ENCODE assay signal across 19 mouse cellular contexts in genomic region chr12:100867097-100867496, GRCm38 (mm10). TPM values are rescaled to one million over a fixed set of nuclear protein-coding genes. Genes with fewer than 3 reads are reported as not detected.
A peak's percentile ranks its signal among the peaks of the same experiment; 100 is the strongest.
DNase-seq lines count a peak whose midpoint lies in the region; ATAC-seq lines count a peak whose summit lies in the region.
"Had no signal": no experiment of that assay in that cellular context is flagged by ENCODE, and none has a peak within 500 bp of the region (broad histone marks: within the 10 kb centered on the region; RNA-seq: fewer than 3 reads in every experiment).

No protein-coding gene starts in this region.

- peaks cover 18% of the 10 kb centered on the region; the same call in 1 of the 2 replicates for H3K4me1 ChIP-seq in limb, embryonic 15.5 days
- no peaks in the 10 kb centered on the region for H3K4me1 ChIP-seq in limb, embryonic 10.5 days
- no peaks in the 10 kb centered on the region for H3K4me1 ChIP-seq in intestine, embryonic 16.5 days (ENCODE audit: control insufficient read depth, insufficient read depth, low read length)
- no peaks in the 10 kb centered on the region for H3K4me1 ChIP-seq in midbrain, embryonic 15.5 days
- H3K4me1 ChIP-seq: heart, embryonic 15.5 days; stomach, embryonic 15.5 days had no signal

- DNase-seq in adrenal gland, postnatal 10 days = peak; percentile 55
- DNase-seq in adrenal gland, adult (ENCODE audit: inconsistent age in 2 of 2, low spot score in 1 of 2) = no peak
- no peak for DNase-seq in limb, embryonic 10.5 days (ENCODE audit: low spot score)
- DNase-seq in cerebellum, postnatal 36 days = peak; percentile 93 to 94
- DNase-seq in kidney, postnatal 14 days = no peak
- DNase-seq: kidney, adult 11 months; kidney, postnatal 4 days; lung, adult 18-20 months; lung, postnatal 4 days; spleen, adult 18-20 months had no signal

- H3K4me3 ChIP-seq in limb, embryonic 15.5 days = no peak overlapping the region
- no peak overlapping the region for H3K4me3 ChIP-seq in limb, embryonic 10.5 days
- no peak overlapping the region for H3K4me3 ChIP-seq in intestine, embryonic 16.5 days (ENCODE audit: low read length)
- H3K4me3 ChIP-seq in midbrain, embryonic 15.5 days = no peak overlapping the region
- H3K4me3 ChIP-seq: embryonic facial prominence, embryonic 15.5 days; heart, embryonic 15.5 days; hindbrain, embryonic 10.5 days; stomach, embryonic 15.5 days had no signal

- H3K36me3 ChIP-seq in limb, embryonic 15.5 days = no peaks in the 10 kb centered on the region
- H3K36me3 ChIP-seq in limb, embryonic 10.5 days = no peaks in the 10 kb centered on the region
- H3K36me3 ChIP-seq in intestine, embryonic 16.5 days (ENCODE audit: control insufficient read depth, insufficient read depth, low read length) = no peaks in the 10 kb centered on the region
- H3K36me3 ChIP-seq in midbrain, embryonic 15.5 days (replicated peaks) = no peaks in the 10 kb centered on the region
- H3K36me3 ChIP-seq: embryonic facial prominence, embryonic 15.5 days; heart, embryonic 15.5 days; hindbrain, embryonic 10.5 days; stomach, embryonic 15.5 days had no signal

- 76% methylated on average over 8 of the region's 8 CpGs for WGBS in limb, embryonic 15.5 days
- 94% methylated on average over 8 of the region's 8 CpGs for WGBS in limb, embryonic 10.5 days
- 88% methylated on average over 8 of the region's 8 CpGs for WGBS in intestine, embryonic 16.5 days
- 90% methylated on average over 8 of the region's 8 CpGs for WGBS in midbrain, embryonic 15.5 days

- H3K27ac ChIP-seq in limb, embryonic 15.5 days = 0 out of 2 replicates have a peak overlapping the region, but pooled peaks have one; percentile 57
- no peak overlapping the region for H3K27ac ChIP-seq in limb, embryonic 10.5 days
- H3K27ac ChIP-seq in intestine, embryonic 16.5 days (ENCODE audit: low read length) = no peak overlapping the region
- H3K27ac ChIP-seq in midbrain, embryonic 15.5 days = no peak overlapping the region
- H3K27ac ChIP-seq: embryonic facial prominence, embryonic 15.5 days; heart, embryonic 15.5 days; hindbrain, embryonic 10.5 days; stomach, embryonic 15.5 days had no signal

- ATAC-seq in limb, embryonic 15.5 days (ENCODE audit: insufficient number of reproducible peaks, low FRiP score, low TSS enrichment, low read depth) = no peak
- no peak for ATAC-seq in intestine, embryonic 16.5 days
- no peak for ATAC-seq in midbrain, embryonic 15.5 days (replicated peaks)
- ATAC-seq: forebrain, embryonic 14.5 days had no signal

- no peak overlapping the region for H3K9ac ChIP-seq in limb, embryonic 15.5 days
- no peak overlapping the region for H3K9ac ChIP-seq in intestine, embryonic 16.5 days (ENCODE audit: low read depth, low read length)
- no peak overlapping the region for H3K9ac ChIP-seq in midbrain, embryonic 15.5 days
- H3K9ac ChIP-seq: embryonic facial prominence, embryonic 15.5 days; heart, embryonic 15.5 days; stomach, embryonic 15.5 days had no signal

- no peaks in the 10 kb centered on the region for H3K9me3 ChIP-seq in limb, embryonic 15.5 days
- no peaks in the 10 kb centered on the region for H3K9me3 ChIP-seq in limb, embryonic 10.5 days (replicated peaks)
- no peaks in the 10 kb centered on the region; the same call in 1 of the 2 replicates for H3K9me3 ChIP-seq in intestine, embryonic 16.5 days (ENCODE audit: control insufficient read depth, low read length)
- H3K9me3 ChIP-seq in midbrain, embryonic 15.5 days = no peaks in the 10 kb centered on the region
- H3K9me3 ChIP-seq: embryonic facial prominence, embryonic 15.5 days; heart, embryonic 15.5 days; stomach, embryonic 15.5 days had no signal

- H3K27me3 ChIP-seq in limb, embryonic 15.5 days = no peaks in the 10 kb centered on the region
- H3K27me3 ChIP-seq in limb, embryonic 10.5 days (ENCODE audit: low read depth, poor library complexity, severe bottlenecking) = no peaks in the 10 kb centered on the region
- no peaks in the 10 kb centered on the region for H3K27me3 ChIP-seq in intestine, embryonic 16.5 days (replicated peaks; ENCODE audit: control insufficient read depth, insufficient read depth, low read length)
- no peaks in the 10 kb centered on the region for H3K27me3 ChIP-seq in midbrain, embryonic 15.5 days (replicated peaks)
- H3K27me3 ChIP-seq: embryonic facial prominence, embryonic 15.5 days; heart, embryonic 15.5 days; stomach, embryonic 15.5 days had no signal

- no peak overlapping the region for H3K4me2 ChIP-seq in limb, embryonic 15.5 days
- no peak overlapping the region for H3K4me2 ChIP-seq in intestine, embryonic 16.5 days (ENCODE audit: low read depth, low read length)
- no peak overlapping the region for H3K4me2 ChIP-seq in midbrain, embryonic 15.5 days
- H3K4me2 ChIP-seq: embryonic facial prominence, embryonic 15.5 days; heart, embryonic 15.5 days; midbrain, embryonic 11.5 days; stomach, embryonic 15.5 days had no signal

RNA-seq across cellular contexts. Expression of gene Gpr68, which starts 40.9 kb away (rescaled TPM):
- 1 to 10 TPM; 1.6 to 1.8 TPM for total RNA-seq in adrenal gland, postnatal 10 days (2021)
- polyA plus RNA-seq in limb, embryonic 15.5 days (2015; fragmentation: Nextera tagmentation; extraction: Ambion mirVana) = 0.33 and 0.61 TPM in 2 replicates
- 0.23 and 0.30 TPM in 2 replicates for polyA plus RNA-seq in limb, embryonic 10.5 days (2016; fragmentation: Nextera tagmentation; extraction: Ambion mirVana)
- 0.48 and 0.56 TPM in 2 replicates for polyA plus RNA-seq in intestine, embryonic 16.5 days (2015; fragmentation: Nextera tagmentation; extraction: Ambion mirVana)
- 6.1 and 6.7 TPM in 2 replicates for polyA plus RNA-seq in midbrain, embryonic 15.5 days (2015; fragmentation: Nextera tagmentation; extraction: Ambion mirVana)

Comparison
In these comparisons a context has a peak if more than half of its experiments do, and no peak if none do; other contexts are left out.
1. DNase-seq: peak in adrenal gland, postnatal 10 days (single experiment) and cerebellum, postnatal 36 days (2 of 2); none in adrenal gland, adult (0 of 2), limb, embryonic 10.5 days (single experiment) and kidney, postnatal 14 days (single experiment).